Mouse (Mus musculus): ENCODE data around the gene Wdr5b. TPM values are rescaled to one million over a fixed set of nuclear protein-coding genes. Genes with fewer than 3 reads are reported as not detected.
A peak's percentile ranks its signal among the peaks of the same experiment; 100 is the strongest.

The Wdr5b gene
- polyA plus RNA-seq, 1 experiment from 2014 or later, result 12.4 TPM

DNA sequence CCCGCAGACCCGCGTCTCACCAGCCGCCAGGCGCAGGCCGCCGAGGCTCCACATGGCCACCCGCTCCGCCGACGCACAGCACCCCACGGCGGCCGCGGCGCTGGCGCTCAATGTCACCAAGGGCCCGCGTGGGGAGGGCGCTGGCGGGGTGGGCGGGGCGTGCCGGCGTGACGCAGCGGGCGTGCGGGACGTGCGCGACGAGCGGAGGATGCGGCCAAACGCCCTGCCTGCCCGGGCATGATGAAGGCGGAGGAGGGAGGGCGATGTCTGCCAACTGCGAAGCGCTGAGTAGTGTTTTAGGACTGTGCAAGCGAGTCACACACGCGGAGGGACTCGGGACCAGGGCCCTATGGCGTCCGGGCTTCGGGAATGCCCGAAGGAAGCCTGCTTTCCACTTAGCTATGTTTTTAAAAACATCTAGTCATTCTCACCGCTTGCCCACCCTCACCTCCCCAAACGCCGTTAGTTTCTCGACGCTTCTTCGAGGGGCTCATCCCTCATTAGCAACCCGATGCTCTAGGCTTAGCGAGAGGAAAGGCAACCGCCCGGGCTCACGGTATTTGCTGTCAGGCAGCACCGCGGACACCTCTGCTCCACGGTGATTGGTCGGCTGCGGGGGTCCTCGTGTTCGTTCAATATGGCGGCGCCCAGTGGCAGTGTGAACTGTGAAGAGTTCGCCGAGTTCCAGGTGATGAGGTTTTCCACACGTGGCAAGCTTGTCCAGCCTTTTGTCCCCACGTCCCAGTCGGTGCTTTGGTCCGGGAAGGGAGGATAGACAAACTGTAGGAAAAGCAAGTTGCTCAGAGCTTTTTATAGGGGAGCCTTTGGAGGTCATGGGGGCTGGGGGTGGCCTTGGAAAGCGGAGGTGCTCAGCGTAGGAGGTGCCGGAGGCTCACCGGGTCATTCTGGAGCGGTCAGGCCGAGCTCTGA lies 30.7 kb downstream of the Wdr5b start, which contains the start of the genes Fam162a and Ccdc58:
TSS of gene Fam162a (minus strand) at position 145 of the 930 bp plus-strand sequence.
TSS of gene Ccdc58 (plus strand) at position 236 of the 930 bp plus-strand sequence.
- ATAC-seq (ENCODE audit: low FRiP score), result peak; percentile 98
- peak within 1 kb of the TSS; percentile 86 for H3K4me3 ChIP-seq (replicated peaks)
- H3K36me3 ChIP-seq, result no peaks in the 10 kb centered on the region
- peak within 1 kb of the TSS; percentile 89 for H3K9ac ChIP-seq (replicated peaks)
- no peaks in the 10 kb centered on the region for H3K9me3 ChIP-seq (replicated peaks)
- no peaks in the 10 kb centered on the region for H3K27me3 ChIP-seq (replicated peaks)
- peak within 1 kb of the TSS; percentile 85 for H3K4me2 ChIP-seq
- H3K27ac ChIP-seq (replicated peaks), result peak within 1 kb of the TSS; percentile 100
- H3K4me1 ChIP-seq, result peaks cover 27% of the 10 kb centered on the region
- WGBS, result under 1% methylated on average over 78 of the region's 81 CpGs

DNA sequence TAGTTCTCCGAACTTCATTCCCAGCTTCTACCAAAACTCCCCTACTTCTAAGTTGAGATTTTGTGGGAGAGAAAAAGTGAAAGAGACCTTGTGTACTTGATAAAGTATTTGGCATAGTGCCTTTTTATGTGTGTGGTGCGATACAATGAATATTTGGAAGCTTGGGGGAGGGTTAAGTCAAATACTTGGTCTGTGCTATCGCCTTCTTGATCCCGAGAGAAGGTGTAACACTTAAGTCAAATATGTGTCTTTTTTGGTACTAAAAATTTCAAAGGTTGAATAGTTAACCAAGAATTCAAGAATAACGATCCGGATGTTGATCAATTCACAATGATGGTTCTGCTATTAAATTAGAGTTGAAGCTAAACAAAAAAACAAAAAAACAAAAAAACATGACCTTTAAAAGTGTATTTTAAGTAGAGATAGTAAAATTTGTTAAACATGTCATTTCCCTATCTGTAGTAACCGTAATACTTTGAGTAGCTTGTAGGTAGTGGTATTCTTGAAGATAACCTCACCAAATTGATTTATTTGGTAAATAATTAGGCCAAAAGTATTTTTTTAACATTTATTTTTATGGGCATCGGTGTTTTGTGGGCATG lies 31.5 kb downstream of the Wdr5b start:
- WGBS, result 27% methylated on average over 8 of the region's 8 CpGs

DNA sequence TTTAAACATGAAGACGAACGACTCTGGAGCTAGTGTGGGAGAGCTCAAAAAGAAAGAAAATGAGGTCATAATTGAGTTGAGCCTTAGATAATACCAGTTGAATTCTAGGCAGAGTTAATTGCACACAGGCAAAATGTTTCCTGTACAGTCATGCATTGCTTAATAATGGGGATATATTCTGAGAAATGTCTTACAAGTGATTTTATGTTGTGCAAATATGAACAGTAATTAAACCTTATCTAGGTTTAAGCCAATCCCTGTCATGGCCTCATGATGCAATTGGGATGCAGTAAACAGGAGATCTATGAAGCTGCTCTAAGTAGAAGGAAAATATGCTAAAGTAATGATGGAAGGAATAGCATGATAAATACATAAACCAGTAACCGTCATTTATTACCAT lies 33.8 kb downstream of the Wdr5b start:
- ATAC-seq (ENCODE audit: low FRiP score), result no peak
- no peak overlapping the region for H3K4me3 ChIP-seq (replicated peaks)
- H3K27ac ChIP-seq (replicated peaks), result no peak overlapping the region
- no peak overlapping the region for H3K9ac ChIP-seq (replicated peaks)
- 91% methylated on average over 3 of the region's 3 CpGs for WGBS
- no peaks in the 10 kb centered on the region for H3K36me3 ChIP-seq
- no peaks in the 10 kb centered on the region for H3K27me3 ChIP-seq (replicated peaks)
- no peak overlapping the region for H3K4me2 ChIP-seq
- no peaks in the 10 kb centered on the region for H3K9me3 ChIP-seq (replicated peaks)
- peaks cover 13% of the 10 kb centered on the region for H3K4me1 ChIP-seq

More for the DNA sequence above, 31.5 kb downstream of the Wdr5b start:
- no peaks in the 10 kb centered on the region for H3K27me3 ChIP-seq (replicated peaks)
- H3K9ac ChIP-seq (replicated peaks), result peak overlapping the region; percentile 89
- peak overlapping the region; percentile 100 for H3K27ac ChIP-seq (replicated peaks)
- H3K4me3 ChIP-seq (replicated peaks), result peak overlapping the region; percentile 86
- no peaks in the 10 kb centered on the region for H3K36me3 ChIP-seq
- H3K9me3 ChIP-seq (replicated peaks), result no peaks in the 10 kb centered on the region
- ATAC-seq (ENCODE audit: low FRiP score), result no peak
- H3K4me1 ChIP-seq, result peaks cover 27% of the 10 kb centered on the region
- peak overlapping the region; percentile 85 for H3K4me2 ChIP-seq

DNA sequence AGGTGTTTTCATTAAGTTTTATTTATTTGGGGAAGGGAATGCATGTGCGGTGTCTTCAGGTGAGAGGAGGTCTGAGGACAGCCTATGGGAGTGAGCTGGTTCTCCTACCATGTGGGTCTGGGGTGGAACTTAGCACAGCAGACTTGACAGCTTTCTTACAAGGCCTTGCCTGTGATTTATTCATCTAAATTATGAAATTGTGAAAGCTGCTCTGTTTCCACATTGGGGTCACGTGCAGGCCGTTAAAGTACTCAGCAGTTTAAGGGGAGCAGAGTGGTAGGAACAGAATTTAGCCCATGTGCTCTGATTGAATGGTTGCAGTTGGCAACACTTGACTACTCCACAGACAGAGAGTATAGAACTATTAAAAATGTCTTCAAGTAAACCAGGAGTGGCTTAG lies 38.9 kb downstream of the Wdr5b start:
- Histone ChIP-seq H3K9me3 (replicated peaks) (no peaks in the 10 kb centered on the region), H3K4me2 (no peak overlapping the region), H3K27me3 (replicated peaks) (no peaks in the 10 kb centered on the region), H3K36me3 (peaks cover 7% of the 10 kb centered on the region; the same call in 1 of the 2 replicates), H3K4me1 (no peaks in the 10 kb centered on the region), H3K4me3 (replicated peaks) (no peak overlapping the region), H3K27ac (replicated peaks) (no peak overlapping the region), H3K9ac (replicated peaks) (no peak overlapping the region)
- ATAC-seq (ENCODE audit: low FRiP score), result no peak
- 98% methylated on average over 3 of the region's 3 CpGs for WGBS

DNA sequence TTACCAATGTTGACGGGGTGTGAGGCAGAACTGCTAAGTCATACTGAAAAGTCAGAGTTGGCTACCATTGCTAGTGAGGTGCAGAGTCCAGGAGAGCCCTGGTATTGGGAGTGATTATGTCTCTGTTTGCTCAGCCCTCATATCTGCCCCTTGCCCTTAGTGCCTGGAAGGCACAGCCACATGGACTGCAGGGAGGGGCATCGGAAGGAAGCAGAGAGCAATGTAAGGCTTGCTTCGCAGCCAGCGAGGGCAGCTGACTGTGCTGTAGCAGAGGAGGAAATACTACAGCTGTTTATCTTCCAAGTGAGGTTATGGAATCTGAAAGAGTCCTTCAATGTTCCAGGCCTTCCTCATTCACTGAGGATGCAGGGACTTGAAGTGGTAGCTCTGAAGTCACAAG lies 46.9 kb downstream of the Wdr5b start:
- Histone ChIP-seq H3K4me3 (replicated peaks) (no peak overlapping the region), H3K4me1 (no peaks in the 10 kb centered on the region), H3K9me3 (replicated peaks) (no peaks in the 10 kb centered on the region), H3K36me3 (peaks cover 29% of the 10 kb centered on the region), H3K4me2 (no peak overlapping the region), H3K27me3 (replicated peaks) (no peaks in the 10 kb centered on the region), H3K27ac (replicated peaks) (no peak overlapping the region), H3K9ac (replicated peaks) (no peak overlapping the region)
- no peak for ATAC-seq (ENCODE audit: low FRiP score)
- 91% methylated on average over 4 of the region's 4 CpGs for WGBS

DNA sequence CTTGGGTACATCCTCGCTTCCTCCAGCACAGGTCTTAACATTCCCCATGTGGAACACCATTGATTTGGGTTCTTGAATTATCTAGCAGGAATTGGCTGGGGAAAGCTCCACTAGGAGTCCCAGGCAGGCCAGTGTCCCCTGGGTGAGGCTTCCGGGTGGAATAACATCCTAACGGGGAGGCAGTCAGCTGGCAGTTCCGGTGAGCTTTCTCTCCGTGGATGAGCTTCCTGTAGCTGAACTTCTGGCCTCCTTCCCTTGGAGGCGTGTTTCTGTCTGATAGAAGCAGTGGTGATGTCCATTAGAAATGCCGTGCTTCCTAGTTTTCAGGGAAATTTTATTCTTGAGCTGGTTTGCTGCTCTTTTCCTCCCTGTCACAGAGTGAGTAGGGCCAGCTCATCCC lies 48.1 kb downstream of the Wdr5b start:
- Histone ChIP-seq H3K27me3 (replicated peaks) (no peaks in the 10 kb centered on the region), H3K9ac (replicated peaks) (no peak overlapping the region), H3K4me1 (no peaks in the 10 kb centered on the region), H3K36me3 (peaks cover 24% of the 10 kb centered on the region), H3K9me3 (replicated peaks) (no peaks in the 10 kb centered on the region), H3K4me3 (replicated peaks) (no peak overlapping the region), H3K27ac (replicated peaks) (no peak overlapping the region), H3K4me2 (no peak overlapping the region)
- no peak for ATAC-seq (ENCODE audit: low FRiP score)
- WGBS, result 92% methylated on average over 7 of the region's 7 CpGs

DNA sequence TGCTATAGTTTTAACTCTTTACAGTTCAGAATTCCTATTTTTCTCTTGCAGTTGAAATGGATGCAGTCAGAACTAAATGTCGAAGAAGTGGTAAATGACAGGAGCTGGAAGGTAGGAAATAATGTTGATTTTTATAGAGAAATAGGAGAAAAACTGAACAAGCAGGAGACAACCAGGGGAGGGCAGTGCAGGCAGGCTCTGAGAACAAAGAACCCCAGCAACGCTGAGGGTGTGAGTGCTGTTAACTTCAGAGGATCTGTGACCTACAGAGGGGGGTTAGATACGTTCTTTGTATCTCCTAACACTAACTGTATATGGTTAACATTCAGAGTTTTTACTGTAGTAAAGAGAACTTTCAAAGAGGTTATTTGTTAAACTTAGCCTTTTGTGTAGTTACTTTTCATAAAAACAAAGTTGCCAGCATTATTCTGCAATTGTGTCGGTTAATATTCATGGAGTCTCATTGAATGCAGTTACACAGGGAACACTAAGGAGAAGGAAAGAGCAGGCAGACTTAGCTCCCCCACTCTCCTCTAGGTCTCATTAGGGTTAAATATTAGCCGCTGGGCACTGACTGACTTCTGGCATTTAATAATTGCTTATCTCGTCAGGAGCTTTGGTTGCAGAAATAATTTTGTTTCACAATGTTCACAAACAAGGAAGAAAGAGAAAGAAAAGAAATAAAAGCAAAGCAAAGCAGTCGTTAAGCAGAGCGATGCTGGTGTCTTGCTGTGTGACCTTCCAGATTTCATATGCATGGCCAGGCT lies 49.0 kb downstream of the Wdr5b start:
- no peak overlapping the region for H3K27ac ChIP-seq (replicated peaks)
- 75% methylated on average over 8 of the region's 8 CpGs for WGBS
- no peak overlapping the region for H3K4me2 ChIP-seq
- H3K27me3 ChIP-seq (replicated peaks), result no peaks in the 10 kb centered on the region
- H3K9me3 ChIP-seq (replicated peaks), result no peaks in the 10 kb centered on the region
- H3K36me3 ChIP-seq, result peaks cover 24% of the 10 kb centered on the region
- ATAC-seq (ENCODE audit: low FRiP score), result no peak
- H3K4me3 ChIP-seq (replicated peaks), result no peak overlapping the region
- no peaks in the 10 kb centered on the region for H3K4me1 ChIP-seq
- H3K9ac ChIP-seq (replicated peaks), result no peak overlapping the region

DNA sequence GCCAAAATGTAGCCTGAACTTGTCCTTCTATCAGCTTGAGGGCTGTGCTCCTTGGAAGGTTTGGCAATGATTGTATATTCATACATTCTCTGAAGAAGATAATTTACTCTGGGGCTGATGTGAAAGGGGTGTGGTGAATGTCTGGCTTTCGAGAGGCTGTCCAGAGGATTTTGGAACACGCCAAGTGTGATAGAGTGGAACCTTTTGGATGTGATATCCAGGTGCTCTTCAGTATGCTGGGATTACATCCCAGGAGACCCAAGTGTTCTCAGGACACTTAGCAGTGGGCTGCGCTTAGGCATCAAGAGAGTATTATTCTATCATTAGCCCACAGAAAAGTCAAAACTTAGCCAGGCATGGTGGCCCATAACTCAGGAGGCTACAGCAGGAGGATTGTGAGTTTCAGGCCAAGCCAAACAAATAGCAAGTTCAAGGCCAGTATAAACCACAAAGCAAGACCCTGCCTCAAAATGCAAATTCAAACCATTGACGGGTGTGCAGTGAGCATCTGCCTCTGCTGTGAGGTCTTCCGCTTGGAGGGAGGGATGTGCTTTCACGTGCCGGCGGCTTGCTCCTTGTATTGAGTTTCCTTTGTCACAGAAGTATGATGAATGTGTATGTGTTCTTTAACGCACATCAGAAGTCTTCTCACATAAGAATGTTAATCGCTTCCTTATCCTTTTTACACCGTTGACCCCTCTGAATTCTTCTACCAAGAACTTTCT lies 50.0 kb downstream of the Wdr5b start:
- H3K36me3 ChIP-seq, result peaks cover 17% of the 10 kb centered on the region
- H3K4me2 ChIP-seq, result no peak overlapping the region
- H3K4me3 ChIP-seq (replicated peaks), result no peak overlapping the region
- H3K9me3 ChIP-seq (replicated peaks), result no peaks in the 10 kb centered on the region
- H3K27ac ChIP-seq (replicated peaks), result no peak overlapping the region
- H3K4me1 ChIP-seq, result no peaks in the 10 kb centered on the region
- WGBS, result 89% methylated on average over 11 of the region's 11 CpGs
- H3K27me3 ChIP-seq (replicated peaks), result no peaks in the 10 kb centered on the region
- ATAC-seq (ENCODE audit: low FRiP score), result no peak
- H3K9ac ChIP-seq (replicated peaks), result no peak overlapping the region

Other genes with a start within 250 kb of the Wdr5b start
- 0.65 and 2.0 TPM in 2 replicates for gene Parp14, start 169.6 kb upstream of the Wdr5b start, polyA plus RNA-seq (2015; fragmentation: Nextera tagmentation; extraction: Ambion mirVana)
- gene Parp9, start 102.7 kb upstream of the Wdr5b start, polyA plus RNA-seq (2015; fragmentation: Nextera tagmentation; extraction: Ambion mirVana), result 2.0 and 7.8 TPM in 2 replicates
- 1.4 and 6.1 TPM in 2 replicates for gene Dtx3l, start 102.0 kb upstream of the Wdr5b start, polyA plus RNA-seq (2015; fragmentation: Nextera tagmentation; extraction: Ambion mirVana)
- 61.3 and 65.6 TPM in 2 replicates for gene Kpna1, start 62.4 kb upstream of the Wdr5b start, polyA plus RNA-seq (2015; fragmentation: Nextera tagmentation; extraction: Ambion mirVana)
- 146 and 193 TPM in 2 replicates for gene Fam162a, start 30.4 kb downstream of the Wdr5b start, polyA plus RNA-seq (2015; fragmentation: Nextera tagmentation; extraction: Ambion mirVana)
- gene Ccdc58, start 30.5 kb downstream of the Wdr5b start, polyA plus RNA-seq (2015; fragmentation: Nextera tagmentation; extraction: Ambion mirVana), result 33.0 and 39.3 TPM in 2 replicates
- gene Csta1, start 90.1 kb downstream of the Wdr5b start, polyA plus RNA-seq (2015; fragmentation: Nextera tagmentation; extraction: Ambion mirVana), result not detected in 2 replicates
- 0.72 and 1.0 TPM in 2 replicates for gene Stfa2l1, start 115.6 kb downstream of the Wdr5b start, polyA plus RNA-seq (2015; fragmentation: Nextera tagmentation; extraction: Ambion mirVana)
- 0.44 and 1.8 TPM in 2 replicates for gene Gm5483, start 143.0 kb downstream of the Wdr5b start, polyA plus RNA-seq (2015; fragmentation: Nextera tagmentation; extraction: Ambion mirVana)
- not detected in 2 replicates for gene Gm5416, start 169.2 kb downstream of the Wdr5b start, polyA plus RNA-seq (2015; fragmentation: Nextera tagmentation; extraction: Ambion mirVana)
- gene 2010005H15Rik, start 180.3 kb downstream of the Wdr5b start, polyA plus RNA-seq (2015; fragmentation: Nextera tagmentation; extraction: Ambion mirVana), result not detected in 2 replicates
- gene Stfa1, start 235.8 kb downstream of the Wdr5b start, polyA plus RNA-seq (2015; fragmentation: Nextera tagmentation; extraction: Ambion mirVana), result 1.4 and 3.5 TPM in 2 replicates